Mouse (Mus musculus) 3134 (cell line): Measurements from ENCODE around the gene Pla2g4d.

Experiments
- DNase-seq: peaks from one replicate; pipeline ENCODE4 v3.0.0-alpha.2; 2011; ENCODE audit warnings: low spot score; ENCODE audit not compliant: insufficient read length; ENCODE audit errors: extremely low read depth

Pla2g4d gene

DNA sequence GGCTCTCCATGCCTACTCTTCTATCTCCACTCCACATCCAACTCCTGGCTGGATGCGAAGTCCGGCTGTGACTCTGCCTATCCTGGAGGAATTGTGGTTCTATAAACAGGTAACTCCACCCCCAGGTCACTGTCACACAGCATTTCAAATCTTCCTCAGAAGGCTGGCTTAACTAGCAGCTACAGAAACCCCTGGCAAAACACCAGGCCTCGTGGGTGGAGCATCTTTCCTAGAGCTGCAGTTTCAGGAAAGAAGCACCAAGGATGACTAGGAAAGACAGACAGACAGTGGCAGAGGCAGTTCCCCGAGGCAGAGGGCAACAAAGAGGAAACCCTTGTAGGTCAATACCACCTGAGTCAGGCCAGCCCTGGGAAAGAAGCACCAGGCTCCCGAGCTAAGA, at the start of gene Pla2g4d:
Pla2g4d (minus strand) TSS at position 203 of the 400 bp plus-strand sequence.
- DNase-seq = no peak

DNA sequence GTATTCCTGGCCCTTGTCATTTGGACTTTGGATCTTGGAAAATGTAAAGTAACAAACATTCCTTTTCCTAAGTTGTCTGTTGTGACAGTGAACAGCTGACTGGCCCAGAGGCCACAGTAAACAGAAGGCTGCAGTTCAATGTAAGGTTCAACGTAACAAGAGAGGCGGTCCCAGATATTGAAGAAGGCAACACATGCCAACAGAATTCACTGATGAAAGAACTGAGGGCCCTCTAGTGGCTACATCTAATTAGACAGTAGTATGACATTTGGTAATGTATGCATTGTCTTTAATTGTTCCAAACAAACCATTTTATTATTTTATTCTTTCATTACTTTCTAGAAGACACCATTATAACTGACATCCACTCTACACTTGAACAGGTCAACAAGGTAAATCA, 48.9 kb upstream of the Pla2g4d start:
- no peak for DNase-seq

GRCm38 (mm10) chr2:120331575-120331974, 42.6 kb upstream of the Pla2g4d start:
- no peak for DNase-seq

- no peak for DNase-seq
Measured at GRCm38 (mm10) chr2:120315077-120315476, 26.1 kb upstream of the Pla2g4d start.

DNA sequence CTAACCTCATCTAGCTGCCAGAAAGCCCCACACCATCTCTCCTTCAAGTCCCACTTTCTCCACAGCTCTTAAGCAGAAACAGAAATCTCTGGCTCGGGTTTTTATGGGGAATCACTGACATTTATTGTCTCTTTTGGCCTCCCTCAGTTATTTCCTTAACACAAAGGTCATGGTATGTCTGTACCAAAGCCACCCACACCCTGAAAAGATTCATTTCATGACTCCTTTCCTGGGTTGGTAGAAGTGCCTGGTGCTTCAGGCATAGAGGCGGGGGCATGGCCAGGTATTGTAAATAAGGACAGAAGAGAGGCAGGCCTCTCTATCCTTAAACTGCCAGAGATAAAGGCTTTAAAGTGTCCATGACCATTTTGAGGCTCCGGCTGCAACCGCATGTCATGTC, 25.5 kb upstream of the Pla2g4d start:
- DNase-seq = no peak

- no peak for DNase-seq
Measured at GRCm38 (mm10) chr2:120313976-120314375, 25.0 kb upstream of the Pla2g4d start, which contains the start of gene Pla2g4f. Pla2g4f (minus strand) TSS chr2:120314165.

DNA sequence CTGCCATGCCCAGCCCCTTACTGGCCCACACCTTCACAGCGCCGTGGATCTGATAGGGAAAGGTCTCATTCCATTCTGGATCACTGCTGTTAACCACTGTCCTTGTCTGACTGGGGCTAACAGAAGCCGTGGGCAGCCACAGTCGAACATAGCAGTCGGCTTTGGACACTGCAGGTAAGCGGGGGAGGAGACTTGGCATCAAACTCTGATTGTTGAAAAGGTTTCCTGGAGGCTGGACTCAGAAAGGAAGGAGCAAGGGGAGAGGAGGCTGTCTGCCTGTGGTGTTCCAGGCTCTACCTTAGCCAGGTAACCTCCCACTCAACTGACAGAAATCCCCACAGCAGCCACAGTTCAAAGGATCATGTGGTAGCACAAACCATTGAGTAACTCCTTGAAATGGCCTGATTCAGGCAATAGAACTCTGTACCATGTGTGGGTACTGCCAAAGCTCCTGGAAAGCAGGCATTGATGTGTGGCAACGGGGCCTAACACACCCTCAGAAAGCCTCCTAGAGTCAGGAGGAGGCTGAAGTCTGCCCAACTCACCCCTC, 23.4 kb upstream of the Pla2g4d start:
- DNase-seq = no peak

DNA sequence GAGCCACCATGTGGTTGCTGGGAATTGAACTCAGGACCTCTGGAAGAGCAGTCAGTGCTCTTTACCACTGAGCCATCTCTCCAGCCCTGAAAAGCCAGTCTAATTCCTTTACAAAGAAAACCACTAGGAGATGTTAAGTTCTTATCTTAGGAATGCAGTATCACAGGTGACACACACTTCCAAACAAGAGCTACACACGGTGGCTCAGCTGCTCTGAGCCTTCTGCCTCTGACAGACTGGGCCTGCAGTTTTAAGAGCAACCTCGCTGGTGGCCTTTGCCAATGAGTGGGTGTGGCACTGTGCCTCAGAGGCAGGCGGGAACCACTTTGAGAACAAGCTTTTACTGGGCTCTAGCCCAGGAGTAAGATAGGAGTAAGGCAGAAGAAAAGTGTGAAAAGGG, 15.1 kb upstream of the Pla2g4d start:
- DNase-seq = no peak

DNA sequence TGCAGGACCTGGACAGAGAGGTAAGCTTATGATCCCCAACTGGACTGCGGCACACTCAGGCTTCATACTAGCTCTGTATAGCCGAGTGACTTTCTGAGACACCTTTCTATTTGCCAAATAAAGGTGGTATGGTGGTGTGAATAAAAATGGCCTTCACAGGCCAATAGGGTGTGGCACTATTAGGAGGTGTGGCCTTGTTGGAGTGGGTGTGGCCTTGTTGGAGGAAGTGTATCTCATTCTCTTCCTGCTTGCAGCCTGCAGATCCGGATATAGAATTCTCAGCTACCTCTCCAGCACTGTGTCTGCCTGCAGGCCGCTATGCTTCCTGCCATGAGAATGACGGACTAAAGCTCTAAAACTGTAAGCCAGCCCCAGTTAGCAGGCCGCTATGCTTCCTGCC, 12.1 kb upstream of the Pla2g4d start:
- DNase-seq = no peak

DNA sequence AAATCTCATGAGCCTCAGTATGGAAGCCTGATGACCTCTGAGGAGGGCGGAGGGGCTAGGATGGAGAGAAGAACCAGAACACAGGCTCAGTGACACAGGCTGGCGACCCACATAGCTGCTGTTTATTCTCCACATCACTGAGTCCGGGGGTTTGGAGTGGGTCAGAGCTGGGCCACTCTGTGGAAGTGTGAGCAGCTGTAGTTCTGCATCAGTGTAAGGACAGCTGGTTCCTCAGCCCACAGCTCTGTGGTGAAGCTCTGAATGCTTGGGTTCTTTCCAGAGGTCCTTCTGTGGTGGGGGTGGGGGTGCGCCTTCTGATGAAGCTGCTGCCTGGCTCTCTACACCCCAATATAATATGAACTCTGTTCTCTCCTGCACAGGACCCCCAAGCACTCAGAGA, 10.9 kb upstream of the Pla2g4d start:
- no peak for DNase-seq

DNA sequence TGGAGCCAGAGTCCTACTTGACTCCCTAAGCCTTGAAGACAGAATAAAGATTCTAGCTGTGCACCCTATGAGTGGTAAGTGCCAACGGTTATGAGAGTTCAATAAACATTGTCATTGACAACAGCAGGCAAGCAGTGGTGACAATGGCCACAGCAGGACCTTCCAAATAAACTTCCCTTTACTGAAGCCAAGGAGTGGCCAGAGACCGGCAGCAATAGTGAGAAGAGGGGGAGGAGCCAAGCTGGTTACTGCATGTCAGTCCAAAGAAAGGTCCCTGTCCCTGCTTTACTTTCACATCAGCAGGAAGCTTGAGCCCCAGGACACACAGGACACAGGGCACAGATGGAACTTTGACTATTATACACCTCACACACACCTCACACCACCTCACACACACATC, 7.2 kb upstream of the Pla2g4d start:
- DNase-seq = no peak

- no peak for DNase-seq
Measured at GRCm38 (mm10) chr2:120291471-120292078, 2.6 kb upstream of the Pla2g4d start.

DNA sequence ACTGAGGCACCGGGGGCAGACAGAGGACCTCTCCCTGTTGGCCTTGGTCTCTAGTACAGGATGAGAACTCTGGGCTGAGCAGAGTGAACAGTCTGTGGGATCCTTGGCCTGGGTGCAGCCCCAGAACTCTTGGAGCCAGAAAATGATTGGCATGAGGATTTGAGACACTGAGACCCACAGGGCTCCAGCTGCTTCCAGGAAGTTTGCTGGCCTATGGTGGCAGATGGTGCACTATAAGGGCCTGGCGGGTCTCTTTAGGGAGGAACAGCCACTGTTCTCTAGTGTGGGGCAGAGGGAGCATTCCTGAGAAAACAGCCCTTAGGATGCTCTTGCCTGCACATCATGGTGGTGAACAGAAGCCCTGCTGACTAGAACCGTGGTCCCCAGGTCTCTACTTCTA, 596 bp downstream of the Pla2g4d start:
- DNase-seq = no peak

DNA sequence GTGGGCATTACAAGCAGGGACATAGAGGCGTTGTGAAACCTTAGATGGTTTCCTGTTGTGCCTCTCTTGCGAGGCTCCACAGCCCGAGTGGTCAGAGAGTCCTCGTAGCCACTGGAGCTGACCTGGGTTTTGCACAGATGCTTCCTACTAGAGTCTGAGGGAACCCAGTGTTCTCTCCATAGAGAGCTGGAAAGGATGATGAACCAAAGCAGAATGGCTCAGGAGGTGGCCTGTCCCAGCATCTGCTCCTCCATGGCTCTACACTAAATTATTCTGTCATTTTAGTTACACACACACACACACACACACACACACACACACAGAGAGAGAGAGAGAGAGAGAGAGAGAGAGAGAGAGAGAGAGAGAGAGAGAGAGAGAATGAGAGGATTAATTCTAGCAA, 3.4 kb downstream of the Pla2g4d start:
- DNase-seq = no peak

DNA sequence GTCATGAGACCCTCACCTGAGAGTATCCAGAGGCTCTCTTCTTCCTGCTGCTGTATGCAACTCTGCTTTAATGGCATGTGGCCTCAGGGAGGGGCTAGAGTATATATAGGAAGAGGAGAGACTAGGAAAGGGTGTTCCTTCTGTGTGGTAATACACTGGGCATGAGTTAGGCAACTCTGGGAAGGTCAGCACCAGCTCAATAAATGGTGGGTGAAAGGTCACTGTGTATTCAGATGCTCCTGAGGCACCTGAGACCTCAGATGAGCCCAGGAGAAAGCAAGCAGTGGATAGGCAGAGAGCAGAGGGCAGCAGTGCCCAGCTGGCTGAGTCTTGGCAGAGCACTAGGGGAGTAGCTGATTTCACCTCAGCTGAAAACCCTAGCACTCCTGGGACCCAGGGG, 4.3 kb downstream of the Pla2g4d start:
- DNase-seq = no peak

DNA sequence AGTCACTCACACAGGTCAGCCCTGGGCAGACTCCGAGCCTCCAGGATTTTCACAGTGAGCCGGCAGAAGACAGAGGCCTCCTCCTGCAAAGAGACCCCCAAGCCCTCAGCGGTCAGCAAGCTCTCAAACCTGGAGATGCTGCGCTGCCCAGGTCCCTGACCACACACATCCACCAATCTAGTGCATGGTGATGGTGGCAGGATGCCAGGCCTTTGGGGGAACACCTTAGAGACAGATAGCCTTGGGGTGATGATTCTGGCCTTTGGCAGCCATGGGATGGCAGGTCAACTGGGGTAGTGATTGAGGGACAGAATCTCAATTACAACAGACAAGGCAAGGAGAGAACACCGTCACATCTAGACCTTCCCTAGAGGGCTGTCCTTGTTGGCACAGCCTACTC, 4.9 kb downstream of the Pla2g4d start:
- DNase-seq = no peak

GRCm38 (mm10) chr2:120283550-120283949, 5.4 kb downstream of the Pla2g4d start:
- DNase-seq = no peak

- DNase-seq = no peak
Measured at GRCm38 (mm10) chr2:120281221-120281620, 7.8 kb downstream of the Pla2g4d start.

DNA sequence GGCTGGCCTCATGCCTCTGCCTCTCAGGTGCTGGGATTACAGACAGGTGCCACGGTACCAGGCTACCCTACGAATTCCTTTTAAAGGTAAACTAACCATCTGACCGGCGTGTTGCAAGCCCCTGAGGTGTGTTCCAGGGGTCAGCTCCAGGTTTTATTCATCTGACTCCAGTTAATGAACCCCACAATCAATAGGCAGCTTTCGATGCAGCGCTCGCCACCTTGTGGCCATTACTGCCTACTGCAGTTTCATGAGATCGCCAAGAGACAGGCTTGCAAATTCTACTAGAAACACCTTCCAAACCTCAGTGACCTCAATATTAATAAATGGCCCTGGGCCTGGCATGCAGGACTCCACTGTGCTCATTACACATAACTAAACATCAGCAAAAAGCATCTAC, 9.0 kb downstream of the Pla2g4d start:
- DNase-seq = no peak

DNA sequence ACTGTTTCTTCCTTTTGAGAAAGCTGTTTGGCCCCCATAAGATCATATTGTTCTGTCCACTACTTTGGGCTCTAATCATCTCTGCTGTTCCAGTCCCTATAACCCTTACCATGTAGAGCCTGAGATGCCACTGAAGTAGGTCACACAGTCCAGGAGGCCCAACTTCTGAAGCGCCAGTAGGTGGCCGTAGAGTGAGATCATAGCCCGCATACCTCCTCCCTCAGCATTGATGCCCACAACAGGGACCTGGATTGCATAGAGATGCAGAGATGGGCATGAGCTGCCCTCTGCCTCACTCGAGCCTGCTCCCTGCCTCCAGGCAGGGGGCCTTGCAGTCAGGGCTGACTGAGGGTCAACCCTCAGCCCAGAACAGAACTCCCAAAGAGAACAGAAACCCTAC, 12.0 kb downstream of the Pla2g4d start:
- DNase-seq = no peak

GRCm38 (mm10) chr2:120268635-120269034, 20.4 kb downstream of the Pla2g4d start:
- no peak for DNase-seq

- DNase-seq = no peak
Measured at GRCm38 (mm10) chr2:120265523-120265922, 23.5 kb downstream of the Pla2g4d start.

DNA sequence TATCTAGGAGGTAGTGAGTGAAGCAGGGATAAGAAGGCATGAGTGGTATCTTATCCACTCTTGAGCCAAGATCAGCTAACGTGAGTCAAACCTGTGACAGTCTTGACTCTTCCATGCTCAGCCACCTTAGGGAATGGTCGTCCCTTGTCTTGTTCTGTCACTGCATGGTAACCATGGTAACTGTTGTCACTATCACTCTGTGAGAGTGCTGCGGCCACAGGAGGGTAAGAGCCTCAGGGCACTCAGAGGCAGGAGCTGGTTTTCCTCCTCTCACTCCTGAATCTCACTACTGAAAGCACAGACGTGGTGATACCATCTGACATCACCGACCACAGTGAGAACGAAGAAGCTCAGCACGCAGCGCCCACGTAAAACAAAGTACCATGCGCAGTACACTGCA, 24.1 kb downstream of the Pla2g4d start:
- DNase-seq = no peak
